Mouse (Mus musculus) small intestine, adult 2 months (tissue): ENCODE results near the gene AU018091. TPM values are rescaled to one million over a fixed set of nuclear protein-coding genes. Genes with fewer than 3 reads are reported as not detected.
"Not testable (repeated sequence)": the region's sequence is repeated elsewhere in the genome, so short reads cannot be mapped to it uniquely, and the experiment has no call there.

ENCODE experiments used
- H3K27ac ChIP-seq: fragments of 200-500 bp; 2 replicates; pipeline ENCODE4 v1.5.1; 2012; ENCODE audit warnings: low read depth, low read length, control low read depth, inconsistent platforms; ENCODE audit not compliant: insufficient read depth
- H3K27me3 ChIP-seq: fragments of 200-500 bp; 2 replicates; pipeline ENCODE4 v1.6.1; 2012; ENCODE audit warnings: mild to moderate bottlenecking, moderate library complexity, low read length, inconsistent platforms; ENCODE audit not compliant: control insufficient read depth, insufficient read depth
- H3K36me3 ChIP-seq: fragments of 200-500 bp; 2 replicates; pipeline ENCODE4 v1.6.1; 2012; ENCODE audit warnings: mild to moderate bottlenecking, low read length, control low read depth, inconsistent platforms; ENCODE audit not compliant: control insufficient read depth, insufficient read depth
- H3K4me1 ChIP-seq: fragments of 200-500 bp; 2 replicates; pipeline ENCODE4 v1.6.1; 2012; ENCODE audit warnings: low read length, inconsistent platforms, mixed read lengths; ENCODE audit not compliant: control insufficient read depth, insufficient read depth, insufficient read length
- H3K4me3 ChIP-seq: fragments of 200-500 bp; 2 replicates; pipeline ENCODE4 v1.5.1; 2012; ENCODE audit warnings: low read depth, mild to moderate bottlenecking, control low read depth, inconsistent platforms, low read length, moderate library complexity
- CTCF ChIP-seq: fragments of 200-500 bp; IDR thresholded peaks from 2 replicates; pipeline ENCODE4 v1.5.1; 2012; ENCODE audit warnings: low read depth, mild to moderate bottlenecking, control low read depth, inconsistent platforms, low read length, moderate library complexity, mixed read lengths; ENCODE audit not compliant: insufficient replicate concordance, insufficient read length; ENCODE audit errors: extremely low read depth
- POLR2A ChIP-seq: fragments of 200-500 bp; IDR thresholded peaks from 2 replicates; pipeline ENCODE4 v1.6.1; 2012; ENCODE audit warnings: low read depth, mild to moderate bottlenecking, control low read depth, inconsistent platforms, low read length, moderate library complexity
- WGBS: fragments of 180-500 bp; shearing (Covaris S2); methylation state at CpG from one replicate; pipeline ENCODE4 v1.1.7; 2018; 5-methylcytosine and 5-hydroxymethylcytosine counted together
- polyA plus RNA-seq: library from polyadenylated mRNA; depleted of rRNA; stranded (reverse); fragments of >200 nt; gene quantifications from 2 replicates; pipeline ENCODE4 v1.2.3, GENCODE M21; 2012

Gene AU018091
- polyA plus RNA-seq, 1 experiment = not detected

GRCm38 (mm10) chr7:3193905-3194304 lies 24.9 kb upstream of the AU018091 start:
- Histone ChIP-seq H3K27ac (no peak overlapping the region), H3K4me1 (no peaks in the 10 kb centered on the region), H3K27me3 (no peaks in the 10 kb centered on the region), H3K4me3 (no peak overlapping the region), H3K36me3 (no peaks in the 10 kb centered on the region)
- WGBS = 6% methylated on average over 5 of the region's 6 CpGs
- peak; percentile 49; the same call in 1 of the 2 replicates for TF ChIP-seq CTCF
- no peak for TF ChIP-seq POLR2A

- no peaks in the 10 kb centered on the region for H3K4me1 ChIP-seq
- H3K27ac ChIP-seq = no peak overlapping the region
- no peak overlapping the region for H3K4me3 ChIP-seq
- no peaks in the 10 kb centered on the region for H3K36me3 ChIP-seq
- TF ChIP-seq POLR2A (no peak), CTCF (no peak)
- no peaks in the 10 kb centered on the region for H3K27me3 ChIP-seq
- 75% methylated on average over 4 of the region's 4 CpGs for WGBS
Measured at GRCm38 (mm10) chr7:3193049-3193632, 24.1 kb upstream of the AU018091 start.

- Histone ChIP-seq H3K27me3 (no peaks in the 10 kb centered on the region), H3K36me3 (no peaks in the 10 kb centered on the region), H3K4me1 (no peaks in the 10 kb centered on the region), H3K4me3 (no peak overlapping the region), H3K27ac (no peak overlapping the region)
- TF ChIP-seq CTCF (no peak), POLR2A (no peak)
- WGBS = 87% methylated on average over 12 of the region's 12 CpGs
Measured at GRCm38 (mm10) chr7:3191971-3192498, 23.0 kb upstream of the AU018091 start.

GRCm38 (mm10) chr7:3186726-3187125 lies 17.7 kb upstream of the AU018091 start:
- WGBS = 83% methylated on average over 2 of the region's 2 CpGs
- not testable (repeated sequence) for H3K27ac ChIP-seq, H3K4me1 ChIP-seq, H3K27me3 ChIP-seq, H3K4me3 ChIP-seq, H3K36me3 ChIP-seq

- TF ChIP-seq POLR2A (no peak), CTCF (no peak)
- Histone ChIP-seq H3K36me3 (no peaks in the 10 kb centered on the region), H3K27me3 (no peaks in the 10 kb centered on the region), H3K4me3 (no peak overlapping the region), H3K4me1 (no peaks in the 10 kb centered on the region), H3K27ac (no peak overlapping the region)
- WGBS = 63% methylated on average over 1 of the region's 1 CpGs
Measured at GRCm38 (mm10) chr7:3186136-3186535, 17.1 kb upstream of the AU018091 start.

GRCm38 (mm10) chr7:3184394-3184793 lies 15.4 kb upstream of the AU018091 start:
- Histone ChIP-seq H3K4me3 (no peak overlapping the region), H3K4me1 (no peaks in the 10 kb centered on the region), H3K36me3 (no peaks in the 10 kb centered on the region), H3K27me3 (no peaks in the 10 kb centered on the region), H3K27ac (no peak overlapping the region)
- TF ChIP-seq POLR2A (no peak), CTCF (no peak)
- WGBS = 27% methylated on average over 4 of the region's 4 CpGs

- not testable (repeated sequence) for H3K4me3 ChIP-seq, H3K4me1 ChIP-seq, H3K36me3 ChIP-seq, H3K27ac ChIP-seq, H3K27me3 ChIP-seq
- WGBS = 90% methylated on average over 24 of the region's 24 CpGs
Measured at GRCm38 (mm10) chr7:3180958-3181357, 12.0 kb upstream of the AU018091 start.

GRCm38 (mm10) chr7:3168296-3168695 lies 707 bp downstream of the AU018091 start:
- Histone ChIP-seq H3K36me3 (no peaks in the 10 kb centered on the region), H3K27ac (no peak overlapping the region), H3K27me3 (no peaks in the 10 kb centered on the region), H3K4me1 (no peaks in the 10 kb centered on the region), H3K4me3 (no peak overlapping the region)
- TF ChIP-seq POLR2A (no peak), CTCF (no peak)
- WGBS = 94% methylated on average over 1 of the region's 1 CpGs
